Comparison of ENCODE assay signal across 25 mouse cellular contexts in the genomic region with DNA sequence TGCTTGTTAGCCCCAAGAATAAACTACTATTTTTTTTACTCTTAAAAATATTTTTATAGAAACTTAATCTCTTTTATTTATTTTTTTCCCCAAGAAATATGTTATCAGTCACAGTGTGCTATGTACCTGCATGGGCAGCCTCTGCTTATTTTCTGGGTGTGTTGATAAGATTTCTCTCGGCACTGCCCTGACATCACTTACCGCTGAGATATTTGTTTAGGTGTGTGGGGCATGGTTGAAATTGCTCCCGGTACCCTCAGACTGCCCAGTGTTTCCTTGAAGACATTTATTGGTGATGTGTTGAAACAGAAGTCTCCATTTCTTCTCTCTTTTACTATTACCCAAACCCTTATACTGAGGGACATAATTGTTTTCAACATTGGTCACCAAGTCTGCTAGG.
"Had no signal": no experiment of that assay in that cellular context is flagged by ENCODE, and none has a peak within 500 bp of the region (broad histone marks: within the 10 kb centered on the region; RNA-seq: fewer than 3 reads in every experiment).

No protein-coding gene starts in this region.

- ATAC-seq: forebrain, postnatal 0 days; hindbrain, postnatal 0 days; intestine, embryonic 16.5 days had no signal

- H3K4me1 ChIP-seq: heart, embryonic 10.5 days; hindbrain, embryonic 13.5 days; hindbrain, embryonic 15.5 days; kidney, embryonic 15.5 days; limb, embryonic 10.5 days; limb, embryonic 12.5 days had no signal

- H3K4me2 ChIP-seq: heart, embryonic 13.5 days; heart, embryonic 15.5 days; hindbrain, embryonic 13.5 days; hindbrain, embryonic 15.5 days; kidney, embryonic 15.5 days; limb, embryonic 12.5 days had no signal

- H3K9ac ChIP-seq: forebrain, postnatal 0 days; heart, embryonic 13.5 days; heart, embryonic 15.5 days; hindbrain, embryonic 13.5 days; hindbrain, embryonic 15.5 days; kidney, embryonic 15.5 days; limb, embryonic 12.5 days had no signal

- H3K36me3 ChIP-seq: hindbrain, embryonic 13.5 days; hindbrain, embryonic 15.5 days had no signal

- DNase-seq: forebrain, postnatal 0 days; gastrocnemius, postnatal 14 days; gastrocnemius, postnatal 36 days; heart, adult 18-20 months; heart, postnatal 14 days; heart, postnatal 36 days; kidney, adult 11 months; kidney, adult 2 months; kidney, adult 9 months; kidney, postnatal 25 days; kidney, postnatal 4 days; liver had no signal

- H3K9me3 ChIP-seq: heart, embryonic 10.5 days; heart, embryonic 13.5 days; heart, embryonic 15.5 days; hindbrain, embryonic 13.5 days; hindbrain, embryonic 15.5 days; kidney, embryonic 15.5 days; limb, embryonic 10.5 days; limb, embryonic 12.5 days had no signal

- H3K27ac ChIP-seq: heart, embryonic 10.5 days; heart, embryonic 13.5 days; heart, embryonic 15.5 days; hindbrain, embryonic 13.5 days; hindbrain, embryonic 15.5 days; hindbrain, postnatal 0 days; kidney, embryonic 15.5 days; kidney, postnatal 0 days; layer of hippocampus, adult 2 months; left cerebral cortex, adult 2 months; limb, embryonic 10.5 days; limb, embryonic 12.5 days had no signal

- H3K4me3 ChIP-seq: heart, embryonic 10.5 days; heart, embryonic 13.5 days; heart, embryonic 15.5 days; hindbrain, embryonic 13.5 days; hindbrain, embryonic 15.5 days; kidney, embryonic 15.5 days; layer of hippocampus, adult 2 months; left cerebral cortex, adult 2 months; limb, embryonic 10.5 days; limb, embryonic 12.5 days had no signal

- H3K27me3 ChIP-seq: heart, embryonic 13.5 days; heart, embryonic 15.5 days; hindbrain, embryonic 13.5 days; hindbrain, embryonic 15.5 days; kidney, embryonic 15.5 days; limb, embryonic 12.5 days had no signal
